Mouse (Mus musculus) 3134 (cell line): ENCODE data around the gene Polr2l.

Experiments
- DNase-seq: peaks from one replicate; pipeline ENCODE4 v3.0.0-alpha.2; 2011; ENCODE audit warnings: low spot score; ENCODE audit not compliant: insufficient read length; ENCODE audit errors: extremely low read depth

The Polr2l gene

GRCm38 (mm10) chr7:141475011-141475804, at the start of gene Polr2l, which contains the start of gene Tspan4:
Gene Polr2l (minus strand): TSS chr7:141475132.
Gene Tspan4 (plus strand): TSS chr7:141475240.
- peak; percentile 86 for DNase-seq

- peak; percentile 65 for DNase-seq
Observed at GRCm38 (mm10) chr7:141524271-141524670, 49.3 kb upstream of the Polr2l start.

- DNase-seq: no peak
Observed at GRCm38 (mm10) chr7:141523007-141523406, 48.1 kb upstream of the Polr2l start.

GRCm38 (mm10) chr7:141519795-141520194, 44.9 kb upstream of the Polr2l start:
- DNase-seq: no peak

- no peak for DNase-seq
Observed at GRCm38 (mm10) chr7:141518926-141519325, 44.0 kb upstream of the Polr2l start.

GRCm38 (mm10) chr7:141518296-141518695, 43.4 kb upstream of the Polr2l start:
- no peak for DNase-seq

GRCm38 (mm10) chr7:141517638-141518037, 42.7 kb upstream of the Polr2l start:
- DNase-seq: no peak

- no peak for DNase-seq
Observed at GRCm38 (mm10) chr7:141510681-141511191, 35.8 kb upstream of the Polr2l start.

GRCm38 (mm10) chr7:141510196-141510595, 35.3 kb upstream of the Polr2l start:
- DNase-seq: no peak

- DNase-seq: no peak
Observed at GRCm38 (mm10) chr7:141508160-141508559, 33.2 kb upstream of the Polr2l start.

GRCm38 (mm10) chr7:141506278-141506677, 31.3 kb upstream of the Polr2l start:
- DNase-seq: no peak

GRCm38 (mm10) chr7:141502556-141502905, 27.6 kb upstream of the Polr2l start:
- DNase-seq: no peak

GRCm38 (mm10) chr7:141501820-141502555, 27.1 kb upstream of the Polr2l start:
- no peak for DNase-seq

GRCm38 (mm10) chr7:141497600-141497999, 22.7 kb upstream of the Polr2l start:
- no peak for DNase-seq

GRCm38 (mm10) chr7:141495940-141496339, 21.0 kb upstream of the Polr2l start:
- DNase-seq: no peak

- no peak for DNase-seq
Observed at GRCm38 (mm10) chr7:141495379-141495778, 20.4 kb upstream of the Polr2l start.

GRCm38 (mm10) chr7:141493729-141494128, 18.8 kb upstream of the Polr2l start:
- no peak for DNase-seq

- no peak for DNase-seq
Observed at GRCm38 (mm10) chr7:141492738-141493137, 17.8 kb upstream of the Polr2l start.

GRCm38 (mm10) chr7:141491151-141491550, 16.2 kb upstream of the Polr2l start:
- no peak for DNase-seq

GRCm38 (mm10) chr7:141487141-141487540, 12.2 kb upstream of the Polr2l start:
- DNase-seq: no peak

GRCm38 (mm10) chr7:141486239-141486638, 11.3 kb upstream of the Polr2l start:
- DNase-seq: no peak

- DNase-seq: no peak
Observed at GRCm38 (mm10) chr7:141485606-141486005, 10.7 kb upstream of the Polr2l start.
